Mouse (Mus musculus) frontal cortex, postnatal 25 days (tissue): ENCODE results near the gene Il1rap.

Experiments
- DNase-seq, 2 experiments: peaks; one replicate each; pipeline ENCODE4 v3.0.0; 2022; ENCODE audit warnings: low spot score in 2 of 2

Il1rap gene

GRCm38 (mm10) chr16:26581048-26581912 lies at the start of gene Il1rap:
Il1rap (plus strand) TSS chr16:26581704.
- DNase-seq, result peak; percentile 84 to 90

GRCm38 (mm10) chr16:26532287-26532686 lies 49.2 kb upstream of the Il1rap start:
- DNase-seq, result no peak

GRCm38 (mm10) chr16:26546170-26546878 lies 35.2 kb upstream of the Il1rap start:
- no peak for DNase-seq

DNA sequence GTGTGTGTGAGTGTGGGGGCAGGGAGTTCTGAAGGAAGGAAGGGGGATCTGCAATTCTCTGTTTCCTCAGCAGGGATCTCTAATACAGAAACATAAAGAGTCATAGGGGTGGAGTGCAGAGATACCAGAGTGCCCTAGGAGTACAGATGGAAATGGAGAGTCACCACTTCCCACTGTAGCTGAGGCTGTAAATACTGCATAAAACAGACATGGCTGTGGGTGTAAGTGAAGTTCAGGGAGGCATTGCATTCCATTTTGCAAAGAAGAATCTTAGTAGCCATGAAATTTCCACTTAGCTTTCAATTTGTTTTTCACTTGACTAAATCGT lies 34.7 kb upstream of the Il1rap start:
- no peak for DNase-seq

GRCm38 (mm10) chr16:26549221-26549620 lies 32.3 kb upstream of the Il1rap start:
- no peak for DNase-seq

DNA sequence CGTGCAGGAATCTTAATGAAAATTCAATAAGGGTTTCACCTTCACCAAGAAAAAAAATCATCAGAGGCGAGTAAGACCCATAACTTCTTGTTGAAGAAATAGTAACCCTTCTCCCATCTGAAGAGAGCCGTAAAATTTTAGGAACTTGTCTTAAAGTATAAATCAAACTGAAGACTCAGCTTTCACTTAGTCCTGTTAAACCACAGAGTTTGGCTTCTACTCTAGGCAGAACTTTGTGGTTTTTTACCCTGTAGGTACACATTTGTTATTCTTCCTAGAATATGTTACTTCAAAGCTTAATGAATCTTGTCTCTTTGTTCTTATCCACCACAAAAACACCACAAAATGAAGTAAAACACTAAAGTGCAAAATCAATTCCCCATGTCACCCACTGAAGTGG lies 29.3 kb upstream of the Il1rap start:
- no peak for DNase-seq

DNA sequence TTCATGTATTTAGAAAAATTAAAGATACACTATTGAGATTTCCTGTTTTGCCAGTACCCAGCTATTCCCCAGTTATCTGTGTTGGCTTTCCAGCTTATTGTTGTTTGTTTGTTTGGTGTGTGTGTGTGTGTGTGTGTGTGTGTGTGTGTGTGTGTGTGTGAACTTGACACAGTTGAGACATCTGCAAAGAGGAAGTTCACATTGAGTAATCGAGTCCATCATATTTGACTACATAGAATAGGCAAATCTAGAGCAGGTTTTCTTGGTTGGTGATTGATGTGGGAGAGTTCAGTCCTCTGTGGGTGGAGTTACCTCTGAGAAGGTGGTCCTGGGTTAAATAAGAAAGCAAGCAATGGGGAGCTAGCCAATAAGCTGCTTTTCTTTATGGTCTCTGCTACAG lies 22.7 kb upstream of the Il1rap start:
- DNase-seq, result no peak

- DNase-seq, result no peak
Observed at GRCm38 (mm10) chr16:26561743-26562142, 19.8 kb upstream of the Il1rap start.

DNA sequence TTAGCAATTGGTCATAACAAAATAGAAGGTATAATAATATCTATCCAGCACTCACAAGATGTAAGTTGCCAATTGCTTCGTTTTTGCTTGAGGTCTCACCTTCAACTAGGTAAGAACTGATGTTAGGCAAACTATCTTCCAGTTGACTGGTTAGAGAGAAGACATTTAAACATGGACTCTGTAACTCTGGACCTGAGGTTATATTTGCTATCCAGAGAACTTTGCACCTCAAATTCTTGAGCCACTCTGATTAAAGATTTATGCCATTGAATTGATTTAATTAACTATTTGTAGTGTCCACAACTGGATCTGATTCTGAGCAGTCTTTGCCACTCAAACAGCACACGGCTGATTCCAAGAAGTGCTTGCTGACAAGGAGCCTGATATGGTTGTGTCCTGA lies 18.7 kb upstream of the Il1rap start:
- DNase-seq, result no peak

GRCm38 (mm10) chr16:26569387-26569978 lies 12.0 kb upstream of the Il1rap start:
- DNase-seq, result no peak

- DNase-seq, result no peak
Observed at GRCm38 (mm10) chr16:26571836-26572235, 9.7 kb upstream of the Il1rap start.

DNA sequence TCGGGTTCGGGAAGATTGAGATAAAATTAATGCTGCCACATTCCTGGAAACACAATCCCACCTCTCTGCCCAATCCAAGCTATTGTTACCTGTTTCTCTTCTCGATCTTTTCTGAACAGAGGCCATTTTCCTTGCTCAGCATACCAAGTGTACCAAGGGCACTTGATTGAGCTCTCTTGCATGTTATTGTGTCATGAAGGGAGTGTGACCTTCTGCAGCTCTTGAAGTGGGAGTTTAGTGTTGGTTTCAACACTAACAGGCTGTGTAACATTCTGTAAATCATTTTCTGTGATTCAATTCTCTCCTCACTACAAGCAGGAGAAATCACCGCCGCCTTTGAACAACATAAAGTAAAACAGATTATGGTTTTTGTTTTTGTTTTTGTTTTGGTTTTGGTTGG lies 7.3 kb upstream of the Il1rap start:
- DNase-seq, result no peak

DNA sequence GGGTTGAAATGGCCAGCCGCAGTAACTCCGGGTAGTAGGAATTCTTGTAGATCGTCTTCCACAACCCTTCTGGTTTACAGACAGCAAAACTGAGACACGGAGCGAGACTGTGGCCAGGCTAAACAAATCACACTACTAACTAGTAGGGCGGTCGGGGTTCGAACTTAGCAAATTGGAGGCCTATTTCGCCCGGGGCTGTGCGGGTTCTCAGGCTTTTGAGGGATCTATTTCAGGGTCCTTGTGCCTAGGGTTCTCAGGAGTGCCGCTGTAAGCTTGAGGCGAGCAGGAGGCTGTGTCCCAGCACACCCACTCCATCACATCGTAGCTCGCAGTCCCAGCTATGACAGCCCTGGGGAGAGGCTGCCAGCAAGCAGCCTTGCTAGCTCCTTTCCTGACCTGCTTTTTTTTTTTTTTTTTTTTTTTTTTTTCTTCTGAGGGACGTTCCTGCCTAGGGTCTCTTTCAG lies 441 bp downstream of the Il1rap start:
- no peak for DNase-seq

DNA sequence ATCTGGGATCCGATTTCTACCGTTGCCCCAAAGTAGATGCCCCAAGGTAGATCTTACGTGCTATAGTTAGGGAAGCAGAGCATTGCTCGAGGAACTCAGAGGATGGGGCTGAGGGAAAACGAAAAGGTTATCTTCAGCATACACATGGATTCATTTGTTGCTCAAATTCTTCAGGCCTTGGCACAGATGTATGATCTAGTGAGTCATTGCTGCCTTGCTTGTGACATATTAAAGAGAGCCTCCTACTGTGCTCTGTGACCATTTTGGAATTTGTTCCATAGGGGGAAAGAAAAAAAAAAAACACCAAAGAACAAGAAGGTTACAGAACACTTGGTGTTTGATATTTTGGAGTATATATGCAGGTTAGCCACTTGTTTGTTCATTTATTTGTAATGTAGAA lies 4.3 kb downstream of the Il1rap start:
- DNase-seq, result no peak

DNA sequence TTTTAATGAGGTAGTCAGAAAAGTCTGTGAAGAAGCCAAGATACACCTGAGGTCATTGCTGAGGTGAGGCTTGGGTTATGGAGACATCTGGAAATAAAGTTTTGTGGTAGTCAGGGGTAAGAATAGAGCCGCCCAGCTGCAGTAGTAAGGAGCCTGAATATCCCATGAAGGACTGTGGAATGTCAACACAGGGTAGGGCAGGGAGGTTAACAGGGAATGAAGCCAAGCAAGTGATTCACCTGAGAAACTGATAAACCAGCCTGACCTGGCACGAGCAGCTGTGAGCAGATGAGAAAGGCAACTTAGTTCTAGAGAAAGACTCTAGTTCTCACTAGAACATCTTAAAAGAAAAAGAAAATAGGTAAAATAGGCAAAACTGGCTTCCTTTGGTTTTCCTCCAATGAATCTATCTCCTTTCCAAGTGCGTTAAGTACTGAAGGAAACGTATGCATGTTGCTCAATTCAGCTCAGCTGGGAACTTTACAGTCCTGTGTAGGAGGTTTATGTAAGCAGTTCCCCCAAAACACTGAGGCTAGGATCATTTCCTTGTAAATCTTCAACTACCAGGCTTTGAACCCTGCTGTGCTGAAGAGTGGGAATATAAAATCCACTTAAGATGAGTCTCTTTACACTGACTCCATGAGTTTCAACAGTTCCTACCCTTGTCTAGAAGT lies 9.5 kb downstream of the Il1rap start:
- no peak for DNase-seq

DNA sequence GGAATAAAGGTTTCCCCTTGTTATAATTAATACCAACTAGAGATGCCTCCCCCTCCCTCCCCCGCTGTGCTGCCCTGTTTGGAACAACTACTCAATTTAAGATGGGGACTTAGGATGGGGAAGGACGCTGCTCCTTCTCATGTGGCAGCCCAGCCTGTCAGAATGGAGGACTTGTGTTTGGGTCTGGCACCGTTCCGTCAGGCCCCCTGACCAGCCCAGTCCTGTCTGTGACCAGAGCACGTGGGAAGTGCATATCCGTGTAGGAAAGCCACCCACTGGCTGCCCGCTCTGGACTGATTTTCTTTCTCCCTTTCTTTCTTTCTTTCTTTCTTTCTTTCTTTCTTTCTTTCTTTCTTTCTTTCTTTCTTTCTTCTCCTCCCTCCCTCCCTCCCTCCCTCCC lies 14.9 kb downstream of the Il1rap start:
- DNase-seq, result no peak

DNA sequence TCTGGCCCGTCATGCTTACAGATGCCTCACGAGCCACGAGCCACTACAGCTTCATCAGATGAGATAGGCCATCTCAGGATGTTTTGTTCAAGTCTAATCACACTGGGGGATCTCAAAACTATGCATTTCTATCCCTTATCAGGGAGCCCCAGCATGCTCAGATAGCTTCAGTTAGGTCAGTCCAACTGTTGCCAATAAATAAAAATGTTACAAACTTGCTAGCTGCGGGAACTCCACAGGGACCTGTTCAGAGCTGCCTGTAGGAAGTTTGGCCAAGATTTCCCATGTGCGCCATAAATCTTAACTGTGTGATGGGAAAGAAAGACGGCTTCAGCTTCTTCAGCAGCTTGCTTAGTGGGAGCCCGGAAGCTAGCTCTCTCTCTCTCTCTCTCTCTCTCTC lies 15.8 kb downstream of the Il1rap start:
- no peak for DNase-seq

DNA sequence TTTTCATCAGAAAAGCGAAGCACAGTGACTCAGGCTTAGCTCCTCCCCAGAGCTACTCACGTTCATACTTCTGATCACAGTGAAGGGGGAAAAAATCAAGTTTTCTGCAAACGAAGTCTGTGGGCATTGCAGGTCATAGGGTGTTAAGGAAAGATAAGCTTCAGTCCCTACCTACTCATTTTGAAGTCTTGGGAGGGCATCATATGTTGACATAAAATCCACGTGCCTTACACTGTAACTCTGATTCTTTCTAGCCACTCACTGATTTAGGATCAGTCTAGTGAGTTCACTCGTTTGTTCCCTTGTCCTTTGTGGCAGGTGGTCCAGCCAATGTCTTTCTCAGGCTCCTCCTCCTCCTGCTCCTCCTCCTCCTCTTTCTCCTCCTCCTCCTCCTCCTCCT lies 17.1 kb downstream of the Il1rap start:
- DNase-seq, result no peak

DNA sequence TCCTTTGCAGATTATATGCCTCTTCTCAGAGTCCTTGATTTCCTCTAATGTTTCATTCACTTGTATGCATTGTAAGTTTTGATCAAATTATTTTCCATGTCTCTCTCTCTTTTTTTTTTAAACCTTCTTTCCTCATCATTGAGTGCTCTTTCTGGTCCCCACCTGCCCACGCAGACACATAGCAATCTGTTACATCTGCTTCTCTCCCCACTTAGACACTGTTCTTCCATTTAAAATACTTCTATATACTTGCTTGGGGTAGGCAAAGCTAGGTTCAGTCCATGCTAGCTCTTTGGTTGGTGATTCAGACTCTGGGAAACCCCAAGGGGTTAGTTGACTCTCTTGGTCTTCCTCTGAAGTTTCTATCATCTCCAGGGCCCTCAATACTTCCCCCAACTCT lies 20.0 kb downstream of the Il1rap start:
- DNase-seq, result no peak

DNA sequence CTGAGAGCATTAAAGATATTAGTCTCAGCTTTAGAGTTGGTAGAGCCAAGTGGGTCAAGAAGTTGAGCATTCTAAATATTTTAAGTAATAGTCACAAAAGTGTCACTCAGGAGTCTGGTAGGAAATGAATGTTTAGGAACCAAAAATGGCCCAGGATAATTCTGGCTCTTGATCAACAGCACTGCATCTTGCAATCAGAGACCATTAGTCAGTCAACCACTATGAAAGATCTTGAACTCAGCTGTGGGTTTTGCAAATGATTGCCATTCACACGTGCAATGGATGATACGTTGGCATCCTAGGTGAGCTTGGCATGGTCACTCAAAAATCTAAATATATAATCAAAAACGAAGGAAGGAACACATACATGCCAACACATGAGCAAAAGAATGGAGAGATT lies 23.1 kb downstream of the Il1rap start:
- no peak for DNase-seq

- DNase-seq, result no peak
Observed at GRCm38 (mm10) chr16:26608003-26608402, 26.5 kb downstream of the Il1rap start.

- no peak for DNase-seq
Observed at GRCm38 (mm10) chr16:26610508-26610907, 29.0 kb downstream of the Il1rap start.
